Mouse (Mus musculus) embryonic fibroblast, embryonic 13.5 days (primary cell): ENCODE measurements at regions not wholly inside any gene's neighbourhood (a gene's known extent, or its start where the extent isn't known, plus 50 kb on each side); places are given as distances from the start of the nearest gene placed in this dataset.

ENCODE experiments used
- CTCF ChIP-seq: IDR thresholded peaks from 2 replicates; pipeline ENCODE4 v1.5.1; 2011; ENCODE audit warnings: mild to moderate bottlenecking, control low read depth, low read length, moderate library complexity, borderline replicate concordance; ENCODE audit not compliant: insufficient read depth
- POLR2A ChIP-seq: IDR thresholded peaks from 2 replicates; pipeline ENCODE4 v1.6.1; 2011; ENCODE audit warnings: low read depth, mild to moderate bottlenecking, control low read depth, low read length, moderate library complexity

- no peak for TF ChIP-seq CTCF
- TF ChIP-seq POLR2A, result no peak
Measured at GRCm38 (mm10) chr8:92602973-92603372, 71.1 kb upstream of the Irx6 start.
